Mouse (Mus musculus): Measurements from ENCODE around the gene Atp4b.

- no peak for TF ChIP-seq POLR2A (IDR thresholded peaks at IDR 0.05; ENCODE audit: borderline replicate concordance, insufficient read depth, low read length)
- TF ChIP-seq CTCF (IDR thresholded peaks at IDR 0.05; ENCODE audit: borderline replicate concordance, insufficient read depth, low read depth, low read length) = no peak
These were observed 45.5 kb upstream of the Atp4b start for GRCm38 (mm10) chr8:13442152-13442551.

Data from cerebellum, adult 2 months (tissue).